Mouse (Mus musculus) bone marrow macrophage, adult 2 months (primary cell): Measurements from ENCODE around the gene Kif23.

Experiments
- CTCF ChIP-seq: IDR thresholded peaks from 2 replicates; pipeline ENCODE4 v1.5.1; 2012; ENCODE audit warnings: low read depth, mild to moderate bottlenecking, low read length, moderate library complexity
- POLR2A ChIP-seq: IDR thresholded peaks from 2 replicates; pipeline ENCODE4 v1.6.1; 2012; ENCODE audit warnings: mild to moderate bottlenecking, low read depth, low read length, borderline replicate concordance

GRCm38 (mm10) chr9:61871839-61872238 lies 74.7 kb downstream of the Kif23 start:
- TF ChIP-seq POLR2A (no peak), CTCF (no peak)
